Mouse (Mus musculus) G1E (cell line): ENCODE results near the gene L3hypdh. TPM values are rescaled to one million over a fixed set of nuclear protein-coding genes. Genes with fewer than 3 reads are reported as not detected.
"Not testable (repeated sequence)": the region's sequence is repeated elsewhere in the genome, so short reads cannot be mapped to it uniquely, and the experiment has no call there.

Experiments
- ATAC-seq: 2 replicates; pipeline ENCODE4 v1.8.0; 2016; ENCODE audit warnings: mild to moderate bottlenecking; ENCODE audit not compliant: insufficient number of reproducible peaks, poor library complexity, low FRiP score, severe bottlenecking; ENCODE audit errors: extremely low read depth
- DNase-seq: peaks from one replicate; pipeline ENCODE4 v3.0.0; 2012; ENCODE audit warnings: low spot score
- H3K27me3 ChIP-seq: 2 replicates; pipeline ENCODE4 v1.6.1; 2012; ENCODE audit warnings: mild to moderate bottlenecking, low read length, inconsistent platforms; ENCODE audit not compliant: insufficient read depth
- H3K36me3 ChIP-seq: replicated peaks from 2 replicates; pipeline ENCODE3; 2012; ENCODE audit warnings: mild to moderate bottlenecking, inconsistent platforms
- H3K4me1 ChIP-seq: 2 replicates; pipeline ENCODE4 v1.6.1; 2012; ENCODE audit warnings: low read depth, low read length, inconsistent platforms, mixed read lengths; ENCODE audit not compliant: insufficient read depth
- H3K4me3 ChIP-seq: 2 replicates; pipeline ENCODE4 v1.5.1; 2012; ENCODE audit warnings: low read depth, mild to moderate bottlenecking, inconsistent platforms, low read length, moderate library complexity, mixed read lengths
- H3K9me3 ChIP-seq: replicated peaks from 2 replicates; pipeline ENCODE4 v1.6.1; 2012; ENCODE audit warnings: inconsistent platforms
- CTCF ChIP-seq: IDR thresholded peaks from 2 replicates; pipeline ENCODE4 v1.5.1; 2012; ENCODE audit warnings: low read depth, low read length, inconsistent platforms, mixed read lengths
- GATA1 ChIP-seq: IDR thresholded peaks from 2 replicates; pipeline ENCODE4 v1.6.1; 2012; ENCODE audit warnings: borderline replicate concordance, low read length, inconsistent platforms, mixed read lengths
- GATA2 ChIP-seq: IDR thresholded peaks from 2 replicates; pipeline ENCODE4 v1.6.1; 2012; ENCODE audit warnings: low read depth, low read length, inconsistent platforms, borderline replicate concordance
- POLR2AphosphoS5 ChIP-seq: IDR thresholded peaks from 2 replicates; pipeline ENCODE4 v1.6.1; 2012; ENCODE audit warnings: low read depth, low read length, inconsistent platforms; ENCODE audit not compliant: insufficient replicate concordance
- TAL1 ChIP-seq: conservative IDR thresholded peaks from 2 replicates; pipeline ENCODE4 v1.6.1; 2012; ENCODE audit warnings: low read depth, low read length, inconsistent platforms, mixed read lengths
- polyA plus RNA-seq: library from polyadenylated mRNA; stranded (reverse); fragments of >175 nt; gene quantifications from 2 replicates; pipeline ENCODE4 v1.2.3, GENCODE M21; 2012
- total RNA-seq, 2 experiments: library from RNA; stranded (forward) in 1 of 2; stranded (reverse) in 1 of 2; fragments of 200-1000 nt in 1 of 2; fragments of >200 nt in 1 of 2; fragmentation: Nextera tagmentation in 1 of 2; gene quantifications; 2 replicates each; pipeline ENCODE4 v1.2.3; 2014 to 2017

The L3hypdh gene
- total and polyA plus RNA-seq, 3 experiments = 0.51 to 1.1 (median 0.98) TPM

- H3K4me3 ChIP-seq = peak overlapping the region; percentile 36
Observed at GRCm38 (mm10) chr12:72069626-72070326, 15.5 kb downstream of the L3hypdh start.

GRCm38 (mm10) chr12:72057780-72058179 lies 27.5 kb downstream of the L3hypdh start:
- H3K36me3 ChIP-seq = no peaks in the 10 kb centered on the region
- no peaks in the 10 kb centered on the region for H3K9me3 ChIP-seq
- no peak for TF ChIP-seq CTCF
- DNase-seq = no peak
- 0 out of 2 replicates have a peak, but pooled peaks cover under 1% of the 10 kb centered on the region for H3K4me1 ChIP-seq
- no peak overlapping the region for H3K4me3 ChIP-seq
- ATAC-seq = no peak
- H3K27me3 ChIP-seq = peaks cover 26% of the 10 kb centered on the region

More at GRCm38 (mm10) chr12:72069626-72070326, 15.5 kb downstream of the L3hypdh start:
- peaks cover 19% of the 10 kb centered on the region for H3K9me3 ChIP-seq
- peaks cover 20% of the 10 kb centered on the region for H3K27me3 ChIP-seq
- no peak for ATAC-seq
- H3K4me1 ChIP-seq = no peaks in the 10 kb centered on the region; the same call in 1 of the 2 replicates
- no peak for DNase-seq
- TF ChIP-seq CTCF (no peak), POLR2AphosphoS5 (no peak), GATA2 (no peak), GATA1 (no peak), TAL1 (no peak)
- H3K36me3 ChIP-seq = no peaks in the 10 kb centered on the region

- Histone ChIP-seq H3K4me1 (0 out of 2 replicates have a peak, but pooled peaks cover 4% of the 10 kb centered on the region), H3K4me3 (no peak overlapping the region), H3K36me3 (no peaks in the 10 kb centered on the region), H3K9me3 (peaks cover 2% of the 10 kb centered on the region; the same call in 1 of the 2 replicates), H3K27me3 (peaks cover 17% of the 10 kb centered on the region)
- no peak for ATAC-seq
- DNase-seq = no peak
- no peak for TF ChIP-seq TAL1
- TF ChIP-seq POLR2AphosphoS5 = no peak
- TF ChIP-seq GATA2 = no peak
- TF ChIP-seq GATA1 = no peak
- no peak for TF ChIP-seq CTCF
Observed at GRCm38 (mm10) chr12:72053851-72054250, 31.4 kb downstream of the L3hypdh start.

GRCm38 (mm10) chr12:72053303-72053702 lies 31.9 kb downstream of the L3hypdh start:
- peaks cover 2% of the 10 kb centered on the region; the same call in 1 of the 2 replicates for H3K9me3 ChIP-seq
- H3K27me3 ChIP-seq = peaks cover 17% of the 10 kb centered on the region
- no peak overlapping the region for H3K4me3 ChIP-seq
- no peaks in the 10 kb centered on the region for H3K36me3 ChIP-seq
- DNase-seq (no peak), ATAC-seq (peak; percentile 40; the same call in 1 of the 2 replicates)
- 0 out of 2 replicates have a peak, but pooled peaks cover 4% of the 10 kb centered on the region for H3K4me1 ChIP-seq
- TF ChIP-seq POLR2AphosphoS5 (no peak), CTCF (no peak), GATA1 (no peak), GATA2 (no peak), TAL1 (no peak)

GRCm38 (mm10) chr12:72052571-72052970 lies 32.7 kb downstream of the L3hypdh start:
- Histone ChIP-seq H3K4me1 (0 out of 2 replicates have a peak, but pooled peaks cover 4% of the 10 kb centered on the region), H3K27me3 (peaks cover 14% of the 10 kb centered on the region), H3K4me3 (no peak overlapping the region), H3K9me3 (peaks cover 2% of the 10 kb centered on the region; the same call in 1 of the 2 replicates), H3K36me3 (no peaks in the 10 kb centered on the region)
- DNase-seq = no peak
- TF ChIP-seq CTCF (no peak), GATA2 (no peak), TAL1 (no peak), GATA1 (no peak), POLR2AphosphoS5 (no peak)
- no peak for ATAC-seq

GRCm38 (mm10) chr12:72050821-72051220 lies 34.4 kb downstream of the L3hypdh start:
- Histone ChIP-seq H3K9me3 (peaks cover 2% of the 10 kb centered on the region; the same call in 1 of the 2 replicates), H3K27me3 (peaks cover 6% of the 10 kb centered on the region; the same call in 1 of the 2 replicates), H3K36me3 (no peaks in the 10 kb centered on the region), H3K4me3 (no peak overlapping the region), H3K4me1 (peaks cover 6% of the 10 kb centered on the region; the same call in 1 of the 2 replicates)
- DNase-seq (no peak), ATAC-seq (no peak)
- TF ChIP-seq CTCF = no peak
- TF ChIP-seq GATA2 = no peak
- TF ChIP-seq GATA1 = no peak
- no peak for TF ChIP-seq POLR2AphosphoS5
- TF ChIP-seq TAL1 = no peak

- H3K9me3 ChIP-seq, H3K27me3 ChIP-seq, ATAC-seq, H3K4me3 ChIP-seq, DNase-seq, H3K4me1 ChIP-seq, H3K36me3 ChIP-seq: not testable (repeated sequence)
Observed at GRCm38 (mm10) chr12:72050156-72050555, 35.1 kb downstream of the L3hypdh start.
